Mouse (Mus musculus) myocyte (in vitro differentiated cells): ENCODE data around the gene Hes5. TPM values are rescaled to one million over a fixed set of nuclear protein-coding genes. Genes with fewer than 3 reads are reported as not detected.
A peak's percentile ranks its signal among the peaks of the same experiment; 100 is the strongest.

Source experiments
- H3K27me3 ChIP-seq: one replicate; pipeline ENCODE4 v1.6.1; 2011; ENCODE audit not compliant: control insufficient read depth, insufficient read depth, insufficient read length
- H3K36me3 ChIP-seq: one replicate; pipeline ENCODE4 v1.6.1; 2011; ENCODE audit not compliant: control insufficient read depth, insufficient read depth
- H3K4me2 ChIP-seq: one replicate; pipeline ENCODE4 v1.6.1; 2011; ENCODE audit warnings: low read depth, control low read depth
- H3K4me3 ChIP-seq: one replicate; pipeline ENCODE4 v1.5.1; 2011; ENCODE audit warnings: mild to moderate bottlenecking, control low read depth, moderate library complexity
- H3K79me2 ChIP-seq: one replicate; pipeline ENCODE4 v1.6.1; 2011; ENCODE audit not compliant: control insufficient read depth, insufficient read depth
- H3ac ChIP-seq: one replicate; pipeline ENCODE4 v1.6.1; 2011; ENCODE audit not compliant: control insufficient read depth, insufficient read length
- CEBPB ChIP-seq: IDR thresholded peaks from 2 replicates; pipeline ENCODE4 v1.6.1; 2011; ENCODE audit warnings: mild to moderate bottlenecking, moderate library complexity; ENCODE audit not compliant: poor library complexity, insufficient read depth, severe bottlenecking
- E2F4 ChIP-seq: IDR thresholded peaks from one replicate; pipeline ENCODE4 v1.6.1; 2011; ENCODE audit warnings: mild to moderate bottlenecking, control low read depth, moderate library complexity; ENCODE audit not compliant: insufficient read depth
- MAX ChIP-seq: IDR thresholded peaks from one replicate; pipeline ENCODE4 v1.6.1; 2011; ENCODE audit warnings: low read depth, mild to moderate bottlenecking, control low read depth
- MYOD1 ChIP-seq, 3 experiments: IDR thresholded peaks; one replicate each; pipeline ENCODE4 v1.6.1; 2011; ENCODE audit warnings: control low read depth in 2 of 3, low read depth in 2 of 3, mild to moderate bottlenecking in 2 of 3, moderate library complexity in 1 of 3; ENCODE audit not compliant: insufficient read length in 2 of 3, control insufficient read depth in 1 of 3
- MYOG ChIP-seq, 3 experiments: IDR thresholded peaks; one replicate each; pipeline ENCODE4 v1.6.1; 2011; ENCODE audit warnings: control low read depth in 2 of 3, low read depth in 2 of 3, mild to moderate bottlenecking in 2 of 3; ENCODE audit not compliant: insufficient read length in 2 of 3, control insufficient read depth in 1 of 3, insufficient read depth in 1 of 3
- POLR2A ChIP-seq: IDR thresholded peaks from one replicate; pipeline ENCODE4 v1.6.1; 2011; ENCODE audit warnings: low read depth, mild to moderate bottlenecking, control low read depth, moderate library complexity; ENCODE audit not compliant: insufficient read length
- POLR2AphosphoS2 ChIP-seq: IDR thresholded peaks from one replicate; pipeline ENCODE4 v1.6.1; 2011; ENCODE audit warnings: low read depth, control low read depth; ENCODE audit not compliant: insufficient read length
- REST ChIP-seq: IDR thresholded peaks from one replicate; pipeline ENCODE4 v1.6.1; 2011; ENCODE audit warnings: mild to moderate bottlenecking, control low read depth, moderate library complexity; ENCODE audit not compliant: insufficient read depth, insufficient read length
- SRF ChIP-seq: IDR thresholded peaks from one replicate; pipeline ENCODE4 v1.6.1; 2011; ENCODE audit warnings: low read depth; ENCODE audit not compliant: control insufficient read depth, insufficient read length
- TCF12 ChIP-seq: IDR thresholded peaks from one replicate; pipeline ENCODE4 v1.6.1; 2011; ENCODE audit warnings: mild to moderate bottlenecking, control low read depth; ENCODE audit not compliant: poor library complexity, insufficient read depth, severe bottlenecking
- TCF3 ChIP-seq: IDR thresholded peaks from one replicate; pipeline ENCODE4 v1.6.1; 2011; ENCODE audit warnings: low read depth, control low read depth; ENCODE audit not compliant: insufficient read length
- USF1 ChIP-seq: IDR thresholded peaks from one replicate; pipeline ENCODE4 v1.6.1; 2011; ENCODE audit warnings: low read depth, mild to moderate bottlenecking, control low read depth, moderate library complexity
- polyA plus RNA-seq: library from polyadenylated mRNA; unstranded; fragments of >200 nt; fragmentation: generic; extraction: Trizol; gene quantifications from one replicate; pipeline ENCODE4 v1.2.1, GENCODE M21; 2012; ENCODE audit warnings: missing spikeins

The Hes5 gene
- polyA plus RNA-seq, 1 experiment, result not detected

GRCm38 (mm10) chr4:154982247-154983120, 21.8 kb downstream of the Hes5 start:
- Histone ChIP-seq H3K4me2 (no peak overlapping the region), H3K79me2 (no peaks in the 10 kb centered on the region), H3K36me3 (no peaks in the 10 kb centered on the region), H3K27me3 (peaks cover 18% of the 10 kb centered on the region), H3K4me3 (no peak overlapping the region), H3ac (no peak overlapping the region)
- TF ChIP-seq TCF3 (no peak), POLR2AphosphoS2 (peak; percentile 69)

GRCm38 (mm10) chr4:154983767-154984166, 23.0 kb downstream of the Hes5 start:
- Histone ChIP-seq H3K4me2 (no peak overlapping the region), H3K36me3 (no peaks in the 10 kb centered on the region), H3K4me3 (no peak overlapping the region), H3K27me3 (peaks cover 31% of the 10 kb centered on the region), H3K79me2 (no peaks in the 10 kb centered on the region), H3ac (no peak overlapping the region)
- TF ChIP-seq MYOD1 (IDR thresholded peaks at IDR 0.05; ENCODE audit: control insufficient read depth in 1 of 3, insufficient read length in 2 of 3, low read depth in 2 of 3) (no peak), USF1 (no peak), MYOG (IDR thresholded peaks at IDR 0.05; ENCODE audit: control insufficient read depth in 1 of 3, insufficient read depth in 1 of 3, insufficient read length in 2 of 3, low read depth in 2 of 3) (no peak), CEBPB (no peak), REST (no peak), TCF12 (no peak), SRF (no peak), POLR2AphosphoS2 (no peak), TCF3 (no peak), MAX (no peak), E2F4 (no peak), POLR2A (no peak)

- Histone ChIP-seq H3ac (no peak overlapping the region), H3K79me2 (no peaks in the 10 kb centered on the region), H3K4me2 (no peak overlapping the region), H3K27me3 (peaks cover 46% of the 10 kb centered on the region), H3K4me3 (no peak overlapping the region), H3K36me3 (no peaks in the 10 kb centered on the region)
- TF ChIP-seq MYOG (IDR thresholded peaks at IDR 0.05; ENCODE audit: control insufficient read depth in 1 of 3, insufficient read depth in 1 of 3, insufficient read length in 2 of 3, low read depth in 2 of 3), result no peak
- TF ChIP-seq SRF, result no peak
- no peak for TF ChIP-seq USF1
- TF ChIP-seq MAX, result no peak
- TF ChIP-seq REST, result no peak
- no peak for TF ChIP-seq TCF12
- TF ChIP-seq CEBPB, result no peak
- TF ChIP-seq TCF3, result no peak
- TF ChIP-seq POLR2AphosphoS2, result no peak
- TF ChIP-seq POLR2A, result no peak
- no peak for TF ChIP-seq MYOD1 (IDR thresholded peaks at IDR 0.05; ENCODE audit: control insufficient read depth in 1 of 3, insufficient read length in 2 of 3, low read depth in 2 of 3)
Measured at GRCm38 (mm10) chr4:154985151-154985777, 24.5 kb downstream of the Hes5 start.

GRCm38 (mm10) chr4:154986096-154986495, 25.4 kb downstream of the Hes5 start:
- H3K27me3 ChIP-seq, result peaks cover 54% of the 10 kb centered on the region
- no peak for TF ChIP-seq MYOD1 (IDR thresholded peaks at IDR 0.05; ENCODE audit: control insufficient read depth in 1 of 3, insufficient read length in 2 of 3, low read depth in 2 of 3)
- TF ChIP-seq MAX, result no peak
- no peak for TF ChIP-seq POLR2A
- no peak for TF ChIP-seq USF1
- TF ChIP-seq CEBPB, result no peak
- TF ChIP-seq MYOG (IDR thresholded peaks at IDR 0.05; ENCODE audit: control insufficient read depth in 1 of 3, insufficient read depth in 1 of 3, insufficient read length in 2 of 3, low read depth in 2 of 3), result no peak
- no peak for TF ChIP-seq POLR2AphosphoS2
- no peak for TF ChIP-seq TCF12
- no peak for TF ChIP-seq SRF
- H3K4me3 ChIP-seq, result no peak overlapping the region
- no peak overlapping the region for H3K4me2 ChIP-seq
- no peaks in the 10 kb centered on the region for H3K36me3 ChIP-seq
- no peak overlapping the region for H3ac ChIP-seq
- no peaks in the 10 kb centered on the region for H3K79me2 ChIP-seq

DNA sequence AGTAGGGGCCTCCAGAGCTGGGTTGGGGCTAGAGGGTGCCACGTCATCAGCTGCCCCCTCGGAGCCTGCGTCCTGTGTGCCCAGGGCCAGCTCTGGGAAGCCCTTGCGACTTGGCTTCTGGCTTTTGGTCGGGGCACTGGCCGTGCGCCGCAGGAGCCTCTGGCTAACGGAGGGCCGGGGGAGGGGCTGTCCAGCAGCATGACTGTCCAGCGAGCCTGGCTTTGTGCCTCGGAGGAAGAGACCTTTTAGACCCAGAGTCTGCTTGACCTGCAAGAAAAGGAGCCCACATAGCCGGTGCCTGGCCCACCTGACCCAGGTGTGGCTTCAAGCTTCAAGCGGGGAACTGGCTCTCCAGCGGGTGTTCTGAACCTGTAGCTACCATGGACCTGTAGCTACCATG, 26.0 kb downstream of the Hes5 start:
- no peaks in the 10 kb centered on the region for H3K36me3 ChIP-seq
- H3K27me3 ChIP-seq, result peaks cover 58% of the 10 kb centered on the region
- no peaks in the 10 kb centered on the region for H3K79me2 ChIP-seq
- H3ac ChIP-seq, result no peak overlapping the region
- H3K4me3 ChIP-seq, result no peak overlapping the region
- TF ChIP-seq CEBPB (no peak), POLR2AphosphoS2 (no peak), E2F4 (no peak), SRF (no peak), POLR2A (no peak), MYOD1 (IDR thresholded peaks at IDR 0.05; ENCODE audit: control insufficient read depth in 1 of 3, insufficient read length in 2 of 3, low read depth in 2 of 3) (no peak), MYOG (IDR thresholded peaks at IDR 0.05; ENCODE audit: control insufficient read depth in 1 of 3, insufficient read depth in 1 of 3, insufficient read length in 2 of 3, low read depth in 2 of 3) (no peak), USF1 (no peak), REST (no peak), TCF12 (no peak), MAX (no peak), TCF3 (no peak)
- no peak overlapping the region for H3K4me2 ChIP-seq
